Mouse (Mus musculus): ENCODE measurements around the gene Gm17655. TPM values are rescaled to one million over a fixed set of nuclear protein-coding genes. Genes with fewer than 3 reads are reported as not detected.

The Gm17655 gene
- polyA plus RNA-seq, 1 experiment from 2014 or later, result 2.7 TPM

DNA sequence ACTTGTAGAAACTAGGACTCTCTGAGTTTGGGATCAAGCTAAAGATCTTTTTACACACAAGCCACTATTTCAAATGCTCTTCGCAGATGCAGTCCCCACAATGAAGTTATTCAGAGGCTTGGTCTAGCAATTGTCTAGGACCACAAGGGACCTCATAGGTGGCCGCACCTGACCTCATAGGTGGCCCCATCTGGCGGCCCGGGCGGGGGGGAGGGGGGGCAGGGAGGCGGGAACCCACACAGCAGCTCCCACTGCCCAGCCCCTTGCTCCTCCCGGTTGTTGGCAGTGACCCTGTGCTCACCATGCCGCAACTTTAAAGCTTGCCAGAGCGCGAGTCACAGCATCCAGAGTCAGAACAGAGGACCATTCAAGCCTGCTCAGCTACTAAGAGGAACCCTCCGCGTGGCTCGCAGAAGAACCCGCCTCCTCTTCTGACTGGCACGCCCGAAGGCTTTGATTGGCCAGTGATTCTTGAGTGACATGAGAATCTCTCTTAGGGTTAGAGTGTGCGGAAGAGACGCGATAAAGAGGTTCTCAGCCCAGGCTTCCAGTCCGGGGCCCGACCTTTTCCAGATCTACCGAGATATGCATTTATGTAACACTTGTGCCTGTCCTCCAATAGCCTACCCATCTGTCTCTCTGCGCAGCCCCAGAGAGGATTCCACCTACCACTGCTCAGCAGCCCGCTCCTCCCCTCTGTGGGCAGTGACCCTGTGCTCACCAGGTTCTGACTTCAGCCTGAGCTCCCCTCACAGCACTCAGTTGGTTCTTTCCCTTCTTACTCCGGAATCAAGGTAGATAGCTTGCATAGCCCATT is 21.9 kb upstream of the Gm17655 start, which contains the start of gene Gm35315:
Gene Gm35315, minus strand, starts transcription at position 391 of the 817 bp plus-strand sequence.
- Histone ChIP-seq H3K9ac (ENCODE audit: low read depth, low read length) (peak within 1 kb of the TSS; percentile 50), H3K9me3 (replicated peaks; ENCODE audit: low read length) (no peaks in the 10 kb centered on the region), H3K4me1 (replicated peaks; ENCODE audit: insufficient read depth, low read length) (peaks cover 4% of the 10 kb centered on the region; the same call in 1 of the 2 replicates), H3K4me3 (replicated peaks; ENCODE audit: low read depth, low read length) (peak within 1 kb of the TSS; percentile 38), H3K27me3 (ENCODE audit: insufficient read depth, low read length) (no peaks in the 10 kb centered on the region), H3K27ac (peak within 1 kb of the TSS; percentile 60; the same call in 1 of the 2 replicates), H3K4me2 (ENCODE audit: low read length) (peak within 1 kb of the TSS; percentile 67), H3K36me3 (ENCODE audit: insufficient read depth, low read length) (no peaks in the 10 kb centered on the region)
- DNase-seq (ENCODE audit: low spot score) (peak; percentile 92), ATAC-seq (replicated peaks; ENCODE audit: low FRiP score, low read depth) (peak; percentile 96)
- TF ChIP-seq CTCF (IDR thresholded peaks at IDR 0.05; ENCODE audit: low read depth), result no peak
- WGBS, result 1% methylated on average over 23 of the region's 25 CpGs

DNA sequence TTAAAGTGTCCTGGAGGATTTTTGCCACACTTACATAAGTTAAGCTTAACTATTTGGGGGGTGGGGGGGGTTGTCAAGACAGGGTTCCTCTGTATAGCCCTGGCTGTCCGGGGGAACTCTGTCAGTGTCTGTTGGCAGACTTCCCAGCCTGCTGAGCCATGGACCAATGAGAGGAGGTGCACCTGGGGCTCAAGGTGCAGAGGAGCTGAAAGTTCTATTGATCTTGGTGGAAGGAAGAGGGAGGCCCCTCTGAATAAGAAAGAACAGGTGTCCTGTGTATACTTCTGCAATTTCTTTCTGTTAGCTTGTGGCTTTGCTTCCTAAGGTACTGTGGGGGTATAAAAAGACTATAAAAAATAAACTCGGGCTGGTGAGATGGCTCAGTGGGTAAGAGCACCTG is 19.2 kb upstream of the Gm17655 start:
- ATAC-seq (replicated peaks; ENCODE audit: low FRiP score, low read depth) (no peak), DNase-seq (ENCODE audit: low spot score) (no peak)
- H3K27me3 ChIP-seq (ENCODE audit: insufficient read depth, low read length), result no peaks in the 10 kb centered on the region
- no peaks in the 10 kb centered on the region for H3K9me3 ChIP-seq (replicated peaks; ENCODE audit: low read length)
- H3K4me2 ChIP-seq (ENCODE audit: low read length), result no peak overlapping the region
- 67% methylated on average over 2 of the region's 2 CpGs for WGBS
- no peak overlapping the region for H3K9ac ChIP-seq (ENCODE audit: low read depth, low read length)
- H3K4me3 ChIP-seq (replicated peaks; ENCODE audit: low read depth, low read length), result no peak overlapping the region
- no peaks in the 10 kb centered on the region for H3K36me3 ChIP-seq (ENCODE audit: insufficient read depth, low read length)
- H3K4me1 ChIP-seq (replicated peaks; ENCODE audit: insufficient read depth, low read length), result peaks cover 4% of the 10 kb centered on the region; the same call in 1 of the 2 replicates
- no peak for TF ChIP-seq CTCF (IDR thresholded peaks at IDR 0.05; ENCODE audit: low read depth)
- H3K27ac ChIP-seq, result no peak overlapping the region

DNA sequence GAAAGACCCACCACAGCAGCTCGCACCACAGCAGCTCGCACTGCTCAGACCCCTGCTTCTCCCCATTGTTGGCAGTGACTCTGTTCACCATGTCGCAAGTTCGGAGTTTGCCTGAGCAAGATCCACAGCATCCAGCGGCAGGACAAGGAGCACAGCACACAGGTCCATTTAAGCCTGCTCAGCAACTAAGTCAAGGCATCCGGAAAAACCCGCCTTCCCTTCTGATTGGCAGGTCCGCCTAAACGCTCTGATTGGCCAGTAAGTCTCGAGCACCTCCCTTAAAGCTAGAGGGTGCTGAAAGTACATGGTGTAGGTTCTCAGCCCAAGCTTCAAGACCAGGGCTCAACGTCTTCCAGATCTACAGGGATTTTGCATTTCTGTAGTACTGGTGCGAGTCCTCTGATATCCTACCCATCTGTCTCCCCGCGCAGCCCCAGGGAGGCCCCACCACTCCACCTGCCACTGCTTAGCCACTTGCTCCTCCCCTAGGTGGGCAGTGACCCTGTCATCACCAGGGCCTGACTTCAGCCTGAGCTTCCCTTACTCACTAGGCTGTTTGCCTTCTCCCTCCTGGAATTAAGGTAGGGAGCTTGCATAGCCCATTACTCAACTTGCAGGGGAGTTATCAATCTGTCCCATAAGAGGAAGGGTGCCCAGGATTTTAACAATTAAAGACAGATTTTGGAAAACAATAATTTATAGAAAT is 14.0 kb upstream of the Gm17655 start:
- Histone ChIP-seq H3K27me3 (ENCODE audit: insufficient read depth, low read length) (no peaks in the 10 kb centered on the region), H3K4me3 (replicated peaks; ENCODE audit: low read depth, low read length) (no peak overlapping the region), H3K4me1 (replicated peaks; ENCODE audit: insufficient read depth, low read length) (no peaks in the 10 kb centered on the region), H3K4me2 (ENCODE audit: low read length) (no peak overlapping the region), H3K27ac (no peak overlapping the region), H3K9ac (ENCODE audit: low read depth, low read length) (no peak overlapping the region), H3K9me3 (replicated peaks; ENCODE audit: low read length) (no peaks in the 10 kb centered on the region; the same call in 1 of the 2 replicates), H3K36me3 (ENCODE audit: insufficient read depth, low read length) (no peaks in the 10 kb centered on the region)
- WGBS, result 36% methylated on average over 14 of the region's 14 CpGs
- no peak for DNase-seq (ENCODE audit: low spot score)
- no peak for ATAC-seq (replicated peaks; ENCODE audit: low FRiP score, low read depth)
- TF ChIP-seq CTCF (IDR thresholded peaks at IDR 0.05; ENCODE audit: low read depth), result no peak

DNA sequence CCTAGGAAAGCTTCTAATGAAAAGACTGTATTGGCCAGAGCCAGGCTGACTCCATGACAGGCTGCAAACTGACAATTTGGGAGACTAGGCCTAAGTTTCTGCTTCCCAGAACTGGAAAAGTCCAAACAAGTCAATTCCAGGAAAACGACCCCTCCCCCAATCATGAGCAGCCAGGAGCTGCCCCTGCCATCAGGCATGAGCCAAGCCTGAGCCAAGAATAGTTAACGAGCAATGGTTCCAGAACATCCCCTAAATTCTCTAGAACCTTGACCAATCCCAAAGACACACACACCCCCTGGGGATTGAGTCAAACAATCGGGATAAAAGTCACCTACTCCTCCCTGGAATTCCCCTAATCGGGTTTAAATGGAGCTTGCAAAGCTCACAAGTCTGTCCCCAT is 10.6 kb upstream of the Gm17655 start:
- Histone ChIP-seq H3K4me2 (ENCODE audit: low read length) (no peak overlapping the region), H3K36me3 (ENCODE audit: insufficient read depth, low read length) (no peaks in the 10 kb centered on the region), H3K27me3 (ENCODE audit: insufficient read depth, low read length) (no peaks in the 10 kb centered on the region), H3K27ac (no peak overlapping the region), H3K9me3 (replicated peaks; ENCODE audit: low read length) (peaks cover 2% of the 10 kb centered on the region; the same call in 1 of the 2 replicates), H3K9ac (ENCODE audit: low read depth, low read length) (no peak overlapping the region), H3K4me3 (replicated peaks; ENCODE audit: low read depth, low read length) (no peak overlapping the region), H3K4me1 (replicated peaks; ENCODE audit: insufficient read depth, low read length) (no peaks in the 10 kb centered on the region)
- WGBS, result 82% methylated on average over 4 of the region's 4 CpGs
- DNase-seq (ENCODE audit: low spot score), result no peak
- no peak for ATAC-seq (replicated peaks; ENCODE audit: low FRiP score, low read depth)
- no peak for TF ChIP-seq CTCF (IDR thresholded peaks at IDR 0.05; ENCODE audit: low read depth)

DNA sequence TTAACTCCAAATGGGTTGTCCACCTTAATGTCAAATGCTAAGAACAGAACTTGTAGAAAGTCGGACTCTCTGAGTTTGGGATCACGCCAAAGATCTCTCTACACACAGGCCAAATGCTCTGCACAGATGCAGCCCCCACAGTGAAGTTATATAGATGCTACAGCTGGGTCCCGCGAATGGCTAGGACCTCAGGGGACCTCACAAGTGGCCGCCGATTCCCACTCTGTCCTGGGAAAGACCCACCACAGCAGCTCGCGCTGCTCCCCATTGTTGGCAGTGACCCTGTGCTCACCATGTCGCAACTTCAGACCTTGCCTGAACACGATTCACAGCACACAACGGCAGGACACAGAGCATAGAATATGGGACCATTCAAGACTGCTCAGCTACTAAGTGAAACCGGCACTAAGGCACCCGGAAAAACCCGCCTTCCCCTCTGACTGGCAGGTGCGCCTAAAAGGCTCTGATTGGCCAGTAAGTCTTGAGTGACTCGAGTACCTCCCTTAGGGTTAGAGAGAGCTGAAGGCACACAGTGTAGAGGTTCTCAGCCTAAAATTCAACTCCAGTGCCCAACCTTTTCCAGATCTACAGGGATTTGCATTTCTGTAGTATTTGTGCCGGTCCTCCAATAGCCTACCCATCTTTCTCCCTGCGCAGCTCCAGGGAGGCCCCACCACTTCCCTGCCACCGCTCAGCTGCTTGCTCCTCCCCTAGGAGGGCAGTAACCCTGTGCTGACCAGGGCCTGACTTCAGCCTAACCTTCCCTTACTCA is 14.5 kb downstream of the Gm17655 start:
- no peak for TF ChIP-seq CTCF (IDR thresholded peaks at IDR 0.05; ENCODE audit: low read depth)
- 2% methylated on average over 19 of the region's 19 CpGs for WGBS

More for the DNA sequence above, 14.5 kb downstream of the Gm17655 start:
- DNase-seq (ENCODE audit: low spot score) (peak; percentile 93), ATAC-seq (replicated peaks; ENCODE audit: low FRiP score, low read depth) (peak; percentile 99)
- no peaks in the 10 kb centered on the region for H3K4me1 ChIP-seq (replicated peaks; ENCODE audit: insufficient read depth, low read length)
- peak overlapping the region; percentile 61 for H3K4me2 ChIP-seq (ENCODE audit: low read length)
- H3K27me3 ChIP-seq (ENCODE audit: insufficient read depth, low read length), result no peaks in the 10 kb centered on the region
- peak overlapping the region; percentile 59 for H3K4me3 ChIP-seq (replicated peaks; ENCODE audit: low read depth, low read length)
- peak overlapping the region; percentile 69 for H3K27ac ChIP-seq
- no peaks in the 10 kb centered on the region for H3K36me3 ChIP-seq (ENCODE audit: insufficient read depth, low read length)
- H3K9me3 ChIP-seq (replicated peaks; ENCODE audit: low read length), result no peaks in the 10 kb centered on the region
- H3K9ac ChIP-seq (ENCODE audit: low read depth, low read length), result peak overlapping the region; percentile 61

Measured in kidney, postnatal 0 days (tissue).